Mouse (Mus musculus) thymus, adult 2 months (tissue): Measurements from ENCODE around the gene Gcdh.

Experiments
- CTCF ChIP-seq: fragments of 200-500 bp; IDR thresholded peaks from 2 replicates; pipeline ENCODE4 v1.5.1; 2012; ENCODE audit warnings: mild to moderate bottlenecking, control low read depth, low read length, moderate library complexity, borderline replicate concordance; ENCODE audit not compliant: control insufficient read depth, poor library complexity, insufficient read depth; ENCODE audit errors: extremely low read depth
- POLR2A ChIP-seq: fragments of 200-500 bp; IDR thresholded peaks from 2 replicates; pipeline ENCODE4 v1.6.1; 2012; ENCODE audit warnings: mild to moderate bottlenecking, low read length, control low read depth, moderate library complexity; ENCODE audit not compliant: control insufficient read depth, poor library complexity, insufficient read depth; ENCODE audit errors: extremely low read depth

- TF ChIP-seq CTCF (no peak), POLR2A (no peak)
Observed at GRCm38 (mm10) chr8:84904351-84904750, 10.6 kb upstream of the Gcdh start.
